Mouse (Mus musculus): ENCODE data around the gene Sit1. TPM values are rescaled to one million over a fixed set of nuclear protein-coding genes. Genes with fewer than 3 reads are reported as not detected.
A peak's percentile ranks its signal among the peaks of the same experiment; 100 is the strongest.
"Not testable (repeated sequence)": the region's sequence is repeated elsewhere in the genome, so short reads cannot be mapped to it uniquely, and the experiment has no call there.

Gene Sit1
- polyA plus RNA-seq, 1 experiment from 2014 or later = not detected

- not testable (repeated sequence) for DNase-seq (ENCODE audit: low spot score); H3K9ac ChIP-seq (ENCODE audit: low read length); H3K4me2 ChIP-seq (ENCODE audit: low read depth, severe bottlenecking); H3K27ac ChIP-seq (replicated peaks; ENCODE audit: low read depth, low read length); H3K4me3 ChIP-seq (ENCODE audit: low read depth, low read length); H3K27me3 ChIP-seq (ENCODE audit: control insufficient read depth, insufficient read depth, low read length); ATAC-seq (ENCODE audit: insufficient number of reproducible peaks, low FRiP score, low TSS enrichment, low read depth); H3K4me1 ChIP-seq (ENCODE audit: control insufficient read depth, insufficient read depth, low read length); H3K9me3 ChIP-seq (ENCODE audit: control insufficient read depth, low read length); H3K36me3 ChIP-seq (ENCODE audit: control insufficient read depth, insufficient read depth, low read length)
- WGBS = 81% methylated on average over 5 of the region's 5 CpGs
Observed at GRCm38 (mm10) chr4:43485666-43486065, 2.1 kb upstream of the Sit1 start.

- H3K36me3 ChIP-seq (ENCODE audit: control insufficient read depth, insufficient read depth, low read length) = no peaks in the 10 kb centered on the region
- DNase-seq (ENCODE audit: low spot score) (no peak), ATAC-seq (ENCODE audit: insufficient number of reproducible peaks, low FRiP score, low TSS enrichment, low read depth) (no peak)
- no peak overlapping the region for H3K27ac ChIP-seq (replicated peaks; ENCODE audit: low read depth, low read length)
- WGBS = 72% methylated on average over 10 of the region's 10 CpGs
- no peak overlapping the region for H3K4me3 ChIP-seq (ENCODE audit: low read depth, low read length)
- no peaks in the 10 kb centered on the region for H3K27me3 ChIP-seq (ENCODE audit: control insufficient read depth, insufficient read depth, low read length)
- H3K4me2 ChIP-seq (ENCODE audit: low read depth, severe bottlenecking) = no peak overlapping the region
- H3K9ac ChIP-seq (ENCODE audit: low read length) = no peak overlapping the region
- H3K4me1 ChIP-seq (ENCODE audit: control insufficient read depth, insufficient read depth, low read length) = no peaks in the 10 kb centered on the region
- no peaks in the 10 kb centered on the region for H3K9me3 ChIP-seq (ENCODE audit: control insufficient read depth, low read length)
Observed at GRCm38 (mm10) chr4:43482591-43482990, 943 bp downstream of the Sit1 start.

- H3K9me3 ChIP-seq (ENCODE audit: control insufficient read depth, low read length) = no peaks in the 10 kb centered on the region
- DNase-seq (ENCODE audit: low spot score) = no peak
- ATAC-seq (ENCODE audit: insufficient number of reproducible peaks, low FRiP score, low TSS enrichment, low read depth) = no peak
- no peak overlapping the region for H3K27ac ChIP-seq (replicated peaks; ENCODE audit: low read depth, low read length)
- no peak overlapping the region for H3K4me2 ChIP-seq (ENCODE audit: low read depth, severe bottlenecking)
- no peak overlapping the region for H3K9ac ChIP-seq (ENCODE audit: low read length)
- H3K27me3 ChIP-seq (ENCODE audit: control insufficient read depth, insufficient read depth, low read length) = no peaks in the 10 kb centered on the region
- H3K36me3 ChIP-seq (ENCODE audit: control insufficient read depth, insufficient read depth, low read length) = no peaks in the 10 kb centered on the region
- WGBS = 70% methylated on average over 7 of the region's 7 CpGs
- no peaks in the 10 kb centered on the region for H3K4me1 ChIP-seq (ENCODE audit: control insufficient read depth, insufficient read depth, low read length)
- H3K4me3 ChIP-seq (ENCODE audit: low read depth, low read length) = no peak overlapping the region
Observed at GRCm38 (mm10) chr4:43481894-43482456, 1.6 kb downstream of the Sit1 start.

GRCm38 (mm10) chr4:43480985-43481384 is 2.5 kb downstream of the Sit1 start:
- WGBS = 83% methylated on average over 5 of the region's 5 CpGs
- ATAC-seq (ENCODE audit: insufficient number of reproducible peaks, low FRiP score, low TSS enrichment, low read depth) = no peak
- no peaks in the 10 kb centered on the region for H3K4me1 ChIP-seq (ENCODE audit: control insufficient read depth, insufficient read depth, low read length)
- H3K36me3 ChIP-seq (ENCODE audit: control insufficient read depth, insufficient read depth, low read length) = no peaks in the 10 kb centered on the region
- DNase-seq (ENCODE audit: low spot score) = no peak
- H3K27ac ChIP-seq (replicated peaks; ENCODE audit: low read depth, low read length) = no peak overlapping the region
- H3K9me3 ChIP-seq (ENCODE audit: control insufficient read depth, low read length) = no peaks in the 10 kb centered on the region
- H3K9ac ChIP-seq (ENCODE audit: low read length) = no peak overlapping the region
- H3K27me3 ChIP-seq (ENCODE audit: control insufficient read depth, insufficient read depth, low read length) = no peaks in the 10 kb centered on the region
- H3K4me3 ChIP-seq (ENCODE audit: low read depth, low read length) = no peak overlapping the region
- H3K4me2 ChIP-seq (ENCODE audit: low read depth, severe bottlenecking) = no peak overlapping the region

- peak overlapping the region; percentile 27; the same call in 1 of the 2 replicates for H3K9ac ChIP-seq (ENCODE audit: low read length)
- H3K4me1 ChIP-seq (ENCODE audit: control insufficient read depth, insufficient read depth, low read length) = no peaks in the 10 kb centered on the region
- WGBS = 46% methylated on average over 24 of the region's 24 CpGs
- H3K36me3 ChIP-seq (ENCODE audit: control insufficient read depth, insufficient read depth, low read length) = no peaks in the 10 kb centered on the region
- no peaks in the 10 kb centered on the region for H3K27me3 ChIP-seq (ENCODE audit: control insufficient read depth, insufficient read depth, low read length)
- no peak overlapping the region for H3K4me3 ChIP-seq (ENCODE audit: low read depth, low read length)
- DNase-seq (ENCODE audit: low spot score) (peak; percentile 79), ATAC-seq (ENCODE audit: insufficient number of reproducible peaks, low FRiP score, low TSS enrichment, low read depth) (no peak)
- H3K27ac ChIP-seq (replicated peaks; ENCODE audit: low read depth, low read length) = no peak overlapping the region
- H3K9me3 ChIP-seq (ENCODE audit: control insufficient read depth, low read length) = no peaks in the 10 kb centered on the region
- no peak overlapping the region for H3K4me2 ChIP-seq (ENCODE audit: low read depth, severe bottlenecking)
Observed at GRCm38 (mm10) chr4:43478906-43479832, 4.4 kb downstream of the Sit1 start.

- DNase-seq (ENCODE audit: low spot score) (no peak), ATAC-seq (ENCODE audit: insufficient number of reproducible peaks, low FRiP score, low TSS enrichment, low read depth) (no peak)
- peak overlapping the region; percentile 11; the same call in 1 of the 2 replicates for H3K4me2 ChIP-seq (ENCODE audit: low read depth, severe bottlenecking)
- H3K36me3 ChIP-seq (ENCODE audit: control insufficient read depth, insufficient read depth, low read length) = no peaks in the 10 kb centered on the region
- H3K27ac ChIP-seq (replicated peaks; ENCODE audit: low read depth, low read length) = no peak overlapping the region
- no peak overlapping the region for H3K9ac ChIP-seq (ENCODE audit: low read length)
- no peak overlapping the region for H3K4me3 ChIP-seq (ENCODE audit: low read depth, low read length)
- H3K9me3 ChIP-seq (ENCODE audit: control insufficient read depth, low read length) = no peaks in the 10 kb centered on the region
- H3K4me1 ChIP-seq (ENCODE audit: control insufficient read depth, insufficient read depth, low read length) = no peaks in the 10 kb centered on the region
- H3K27me3 ChIP-seq (ENCODE audit: control insufficient read depth, insufficient read depth, low read length) = no peaks in the 10 kb centered on the region
- WGBS = 53% methylated on average over 8 of the region's 8 CpGs
Observed at GRCm38 (mm10) chr4:43478534-43478858, 5.0 kb downstream of the Sit1 start.

GRCm38 (mm10) chr4:43477857-43478533 is 5.5 kb downstream of the Sit1 start:
- H3K4me2 ChIP-seq (ENCODE audit: low read depth, severe bottlenecking) = peak overlapping the region; percentile 11; the same call in 1 of the 2 replicates
- H3K4me1 ChIP-seq (ENCODE audit: control insufficient read depth, insufficient read depth, low read length) = no peaks in the 10 kb centered on the region
- 21% methylated on average over 11 of the region's 11 CpGs for WGBS
- no peaks in the 10 kb centered on the region for H3K36me3 ChIP-seq (ENCODE audit: control insufficient read depth, insufficient read depth, low read length)
- DNase-seq (ENCODE audit: low spot score) = peak; percentile 85
- no peak overlapping the region for H3K4me3 ChIP-seq (ENCODE audit: low read depth, low read length)
- ATAC-seq (ENCODE audit: insufficient number of reproducible peaks, low FRiP score, low TSS enrichment, low read depth) = peak; percentile 78
- no peak overlapping the region for H3K9ac ChIP-seq (ENCODE audit: low read length)
- no peaks in the 10 kb centered on the region for H3K9me3 ChIP-seq (ENCODE audit: control insufficient read depth, low read length)
- no peak overlapping the region for H3K27ac ChIP-seq (replicated peaks; ENCODE audit: low read depth, low read length)
- no peaks in the 10 kb centered on the region for H3K27me3 ChIP-seq (ENCODE audit: control insufficient read depth, insufficient read depth, low read length)

- Histone ChIP-seq H3K27ac (replicated peaks; ENCODE audit: low read depth, low read length) (no peak overlapping the region), H3K27me3 (ENCODE audit: control insufficient read depth, insufficient read depth, low read length) (no peaks in the 10 kb centered on the region), H3K4me2 (ENCODE audit: low read depth, severe bottlenecking) (no peak overlapping the region), H3K4me1 (ENCODE audit: control insufficient read depth, insufficient read depth, low read length) (no peaks in the 10 kb centered on the region), H3K36me3 (ENCODE audit: control insufficient read depth, insufficient read depth, low read length) (no peaks in the 10 kb centered on the region), H3K4me3 (ENCODE audit: low read depth, low read length) (no peak overlapping the region), H3K9me3 (ENCODE audit: control insufficient read depth, low read length) (no peaks in the 10 kb centered on the region), H3K9ac (ENCODE audit: low read length) (no peak overlapping the region)
- 87% methylated on average over 6 of the region's 6 CpGs for WGBS
- no peak for DNase-seq (ENCODE audit: low spot score)
- no peak for ATAC-seq (ENCODE audit: insufficient number of reproducible peaks, low FRiP score, low TSS enrichment, low read depth)
Observed at GRCm38 (mm10) chr4:43476604-43477003, 6.9 kb downstream of the Sit1 start.

All from limb, embryonic 11.5 days (tissue).